Mouse (Mus musculus) neural tube, embryonic 13.5 days (tissue): ENCODE measurements at regions not wholly inside any gene's neighbourhood (a gene's known extent, or its start where the extent isn't known, plus 50 kb on each side); places are given as distances from the start of the nearest gene placed in this dataset.
A peak's percentile ranks its signal among the peaks of the same experiment; 100 is the strongest.

Source experiments
- ATAC-seq: fragments of 200-750 bp; cut with Nextera tagmentation; 2 replicates; pipeline ENCODE4 v1.8.0; 2017; ENCODE audit warnings: low read depth, mild to moderate bottlenecking, moderate TSS enrichment, moderate library complexity
- H3K27ac ChIP-seq: fragments of 300-500 bp; sonication (generic); replicated peaks from 2 replicates; pipeline ENCODE4 v1.5.1; 2015; ENCODE audit warnings: moderate library complexity, mild to moderate bottlenecking, inconsistent platforms
- H3K27me3 ChIP-seq: fragments of 300-500 bp; sonication (generic); 2 replicates; pipeline ENCODE4 v1.6.1; 2015; ENCODE audit warnings: mild to moderate bottlenecking, inconsistent platforms
- H3K36me3 ChIP-seq: fragments of 300-500 bp; sonication (generic); 2 replicates; pipeline ENCODE4 v1.6.1; 2015; ENCODE audit warnings: mild to moderate bottlenecking, inconsistent platforms
- H3K4me1 ChIP-seq: fragments of 300-500 bp; sonication (generic); replicated peaks from 2 replicates; pipeline ENCODE4 v1.6.1; 2015; ENCODE audit warnings: inconsistent platforms
- H3K4me2 ChIP-seq: fragments of 300-500 bp; sonication (generic); 2 replicates; pipeline ENCODE4 v1.6.1; 2015; ENCODE audit warnings: inconsistent platforms, mild to moderate bottlenecking, moderate library complexity
- H3K4me3 ChIP-seq: fragments of 300-500 bp; sonication (generic); 2 replicates; pipeline ENCODE4 v1.5.1; 2015; ENCODE audit warnings: mild to moderate bottlenecking, inconsistent platforms
- H3K9ac ChIP-seq: fragments of 300-500 bp; sonication (generic); 2 replicates; pipeline ENCODE4 v1.6.1; 2015; ENCODE audit warnings: moderate library complexity, mild to moderate bottlenecking, inconsistent platforms
- H3K9me3 ChIP-seq: fragments of 300-500 bp; sonication (generic); 2 replicates; pipeline ENCODE4 v1.6.1; 2016; ENCODE audit warnings: inconsistent platforms
- WGBS: fragments of 180-500 bp; shearing (Covaris S2); methylation state at CpG from one replicate; pipeline ENCODE4 v1.1.7; 2015; 5-methylcytosine and 5-hydroxymethylcytosine counted together

GRCm38 (mm10) chr3:66744133-66744913 is 236.9 kb upstream of the Rsrc1 start:
- Histone ChIP-seq H3K4me1 (peaks cover 33% of the 10 kb centered on the region), H3K27ac (no peak overlapping the region), H3K4me2 (no peak overlapping the region), H3K9me3 (no peaks in the 10 kb centered on the region), H3K9ac (no peak overlapping the region), H3K27me3 (peaks cover 13% of the 10 kb centered on the region; the same call in 1 of the 2 replicates), H3K4me3 (no peak overlapping the region), H3K36me3 (no peaks in the 10 kb centered on the region)
- no peak for ATAC-seq
- 75% methylated on average over 11 of the region's 11 CpGs for WGBS

- ATAC-seq, result peak; percentile 92
- H3K27ac ChIP-seq, result peak overlapping the region; percentile 29; the same call in 1 of the 2 replicates
These were observed 234.7 kb upstream of the Rsrc1 start for GRCm38 (mm10) chr3:66746373-66747072.

GRCm38 (mm10) chr3:66747073-66747710 is 234.0 kb upstream of the Rsrc1 start:
- no peaks in the 10 kb centered on the region for H3K36me3 ChIP-seq
- H3K27ac ChIP-seq, result peak overlapping the region; percentile 29; the same call in 1 of the 2 replicates
- ATAC-seq, result no peak; the same call in 1 of the 2 replicates
- peak overlapping the region; percentile 14 for H3K4me3 ChIP-seq
- H3K9ac ChIP-seq, result no peak overlapping the region
- H3K9me3 ChIP-seq, result no peaks in the 10 kb centered on the region
- peaks cover 23% of the 10 kb centered on the region for H3K4me1 ChIP-seq
- peak overlapping the region; percentile 47 for H3K4me2 ChIP-seq
- peaks cover 18% of the 10 kb centered on the region for H3K27me3 ChIP-seq
- 23% methylated on average over 20 of the region's 20 CpGs for WGBS

More at GRCm38 (mm10) chr3:66746373-66747072, 234.7 kb upstream of the Rsrc1 start:
- Histone ChIP-seq H3K4me3 (peak overlapping the region; percentile 14), H3K27me3 (peaks cover 18% of the 10 kb centered on the region), H3K4me1 (peaks cover 23% of the 10 kb centered on the region), H3K36me3 (no peaks in the 10 kb centered on the region), H3K9ac (no peak overlapping the region), H3K9me3 (no peaks in the 10 kb centered on the region), H3K4me2 (peak overlapping the region; percentile 47)
- WGBS, result 34% methylated on average over 19 of the region's 19 CpGs

GRCm38 (mm10) chr3:66758141-66758540 is 223.0 kb upstream of the Rsrc1 start:
- Histone ChIP-seq H3K4me1 (no peaks in the 10 kb centered on the region), H3K9me3 (no peaks in the 10 kb centered on the region), H3K36me3 (no peaks in the 10 kb centered on the region), H3K4me2 (no peak overlapping the region), H3K4me3 (no peak overlapping the region), H3K27me3 (no peaks in the 10 kb centered on the region), H3K27ac (no peak overlapping the region), H3K9ac (no peak overlapping the region)
- 91% methylated on average over 3 of the region's 3 CpGs for WGBS
- no peak for ATAC-seq

GRCm38 (mm10) chr3:66759841-66760240 is 221.3 kb upstream of the Rsrc1 start:
- 92% methylated on average over 4 of the region's 4 CpGs for WGBS
- H3K27ac ChIP-seq, result no peak overlapping the region
- no peaks in the 10 kb centered on the region for H3K4me1 ChIP-seq
- no peak overlapping the region for H3K4me2 ChIP-seq
- ATAC-seq, result no peak
- H3K27me3 ChIP-seq, result no peaks in the 10 kb centered on the region
- no peak overlapping the region for H3K4me3 ChIP-seq
- no peak overlapping the region for H3K9ac ChIP-seq
- no peaks in the 10 kb centered on the region for H3K36me3 ChIP-seq
- H3K9me3 ChIP-seq, result no peaks in the 10 kb centered on the region

GRCm38 (mm10) chr3:66762446-66762845 is 218.7 kb upstream of the Rsrc1 start:
- Histone ChIP-seq H3K36me3 (no peaks in the 10 kb centered on the region), H3K4me2 (no peak overlapping the region), H3K9me3 (no peaks in the 10 kb centered on the region), H3K4me1 (no peaks in the 10 kb centered on the region), H3K27me3 (no peaks in the 10 kb centered on the region), H3K9ac (no peak overlapping the region), H3K27ac (no peak overlapping the region), H3K4me3 (no peak overlapping the region)
- ATAC-seq, result no peak
- 91% methylated on average over 3 of the region's 3 CpGs for WGBS

- ATAC-seq, result 0 out of 2 replicates have a peak, but pooled peaks have one; percentile 40
- H3K27me3 ChIP-seq, result no peaks in the 10 kb centered on the region
- peaks cover 6% of the 10 kb centered on the region for H3K4me1 ChIP-seq
- H3K9me3 ChIP-seq, result no peaks in the 10 kb centered on the region
- H3K9ac ChIP-seq, result no peak overlapping the region
- no peak overlapping the region for H3K4me3 ChIP-seq
- H3K27ac ChIP-seq, result no peak overlapping the region
- WGBS, result 32% methylated on average over 12 of the region's 12 CpGs
- no peaks in the 10 kb centered on the region for H3K36me3 ChIP-seq
- no peak overlapping the region; the same call in 1 of the 2 replicates for H3K4me2 ChIP-seq
These were observed 183.7 kb upstream of the Rsrc1 start for GRCm38 (mm10) chr3:66797351-66798010.

GRCm38 (mm10) chr3:66798292-66798691 is 182.9 kb upstream of the Rsrc1 start:
- Histone ChIP-seq H3K9me3 (no peaks in the 10 kb centered on the region), H3K4me1 (peaks cover 6% of the 10 kb centered on the region), H3K9ac (no peak overlapping the region), H3K36me3 (no peaks in the 10 kb centered on the region), H3K27ac (no peak overlapping the region), H3K4me3 (no peak overlapping the region), H3K4me2 (no peak overlapping the region), H3K27me3 (no peaks in the 10 kb centered on the region)
- no peak for ATAC-seq
- 62% methylated on average over 5 of the region's 5 CpGs for WGBS

GRCm38 (mm10) chr3:66802538-66802937 is 178.7 kb upstream of the Rsrc1 start:
- WGBS, result 87% methylated on average over 5 of the region's 5 CpGs
- Histone ChIP-seq H3K4me3 (no peak overlapping the region), H3K36me3 (no peaks in the 10 kb centered on the region), H3K27me3 (no peaks in the 10 kb centered on the region), H3K4me2 (no peak overlapping the region), H3K27ac (no peak overlapping the region), H3K9me3 (no peaks in the 10 kb centered on the region), H3K9ac (no peak overlapping the region), H3K4me1 (peaks cover 3% of the 10 kb centered on the region)
- ATAC-seq, result no peak

GRCm38 (mm10) chr3:66806176-66806575 is 175.0 kb upstream of the Rsrc1 start:
- no peak for ATAC-seq
- H3K4me2 ChIP-seq, result no peak overlapping the region
- no peaks in the 10 kb centered on the region for H3K36me3 ChIP-seq
- no peaks in the 10 kb centered on the region for H3K9me3 ChIP-seq
- no peaks in the 10 kb centered on the region for H3K4me1 ChIP-seq
- no peaks in the 10 kb centered on the region for H3K27me3 ChIP-seq
- WGBS, result 70% methylated on average over 1 of the region's 1 CpGs
- H3K9ac ChIP-seq, result no peak overlapping the region
- H3K4me3 ChIP-seq, result no peak overlapping the region
- no peak overlapping the region for H3K27ac ChIP-seq

GRCm38 (mm10) chr3:66812686-66813445 is 168.3 kb upstream of the Rsrc1 start:
- Histone ChIP-seq H3K9ac (no peak overlapping the region), H3K4me1 (peaks cover 7% of the 10 kb centered on the region; the same call in 1 of the 2 replicates), H3K4me2 (no peak overlapping the region), H3K27ac (no peak overlapping the region), H3K27me3 (no peaks in the 10 kb centered on the region), H3K9me3 (no peaks in the 10 kb centered on the region), H3K36me3 (no peaks in the 10 kb centered on the region), H3K4me3 (no peak overlapping the region)
- ATAC-seq, result no peak
- 65% methylated on average over 5 of the region's 5 CpGs for WGBS
